Mouse (Mus musculus): ENCODE data around the gene Dido1.

Dido1 gene

DNA sequence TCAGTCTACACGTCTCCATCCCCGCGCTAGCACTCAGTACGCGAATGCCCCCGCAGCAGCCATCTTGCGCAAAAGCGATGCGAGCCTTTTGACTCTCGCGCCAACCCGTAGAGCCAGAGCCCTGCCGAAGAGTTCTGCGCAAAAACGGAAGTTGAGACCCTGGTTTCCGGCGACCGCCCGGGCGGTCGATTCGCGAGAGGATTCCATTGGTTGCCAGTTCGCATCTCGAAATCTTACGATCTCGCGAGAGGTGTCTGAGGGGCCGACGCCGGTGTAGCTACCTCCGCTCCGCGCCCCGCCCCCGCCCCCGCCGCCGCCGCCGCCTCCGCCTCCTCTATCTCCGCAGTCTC, at the start of gene Dido1, which contains the start of gene Gid8:
Dido1 (minus strand) TSS at position 77 of the 350 bp plus-strand sequence.
Gid8 (plus strand) TSS at position 195 of the 350 bp plus-strand sequence.
- peak; percentile 100 for DNase-seq

DNA sequence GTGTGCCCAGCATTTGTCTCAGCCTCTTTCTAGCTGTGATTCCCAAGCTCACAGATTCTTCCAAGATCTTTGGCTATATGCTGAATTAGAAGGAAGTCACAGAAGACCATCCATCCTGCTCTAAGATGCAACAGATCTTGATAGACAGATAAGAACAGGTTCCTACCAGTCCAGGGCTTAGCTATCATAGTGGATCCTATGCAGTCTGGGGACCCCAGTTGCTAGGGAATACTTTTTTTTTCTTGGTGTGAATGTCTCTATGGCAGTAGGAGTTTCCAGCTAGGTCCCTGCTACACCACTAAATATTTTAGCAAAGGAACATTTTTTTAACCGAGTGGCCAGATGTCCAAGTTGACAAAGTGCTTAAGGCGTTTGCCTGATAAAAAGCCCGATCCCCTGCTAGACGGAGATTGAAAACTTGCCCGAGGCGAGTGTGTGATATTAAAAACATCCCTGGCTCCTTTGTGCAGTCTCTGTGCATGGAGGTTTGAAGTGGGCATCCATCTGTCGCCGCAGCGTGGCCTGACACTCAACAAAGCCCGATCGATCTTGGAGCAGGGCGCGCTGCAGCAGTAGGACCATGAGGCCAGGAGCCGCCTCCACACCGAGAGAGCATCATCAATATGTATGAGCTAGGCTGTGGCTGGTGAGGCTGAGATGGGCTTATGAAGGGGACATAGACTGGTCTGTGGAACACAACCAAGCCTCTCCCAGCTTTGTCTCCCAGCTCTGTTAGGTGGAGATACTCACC, 48.9 kb upstream of the Dido1 start:
- DNase-seq, result no peak

DNA sequence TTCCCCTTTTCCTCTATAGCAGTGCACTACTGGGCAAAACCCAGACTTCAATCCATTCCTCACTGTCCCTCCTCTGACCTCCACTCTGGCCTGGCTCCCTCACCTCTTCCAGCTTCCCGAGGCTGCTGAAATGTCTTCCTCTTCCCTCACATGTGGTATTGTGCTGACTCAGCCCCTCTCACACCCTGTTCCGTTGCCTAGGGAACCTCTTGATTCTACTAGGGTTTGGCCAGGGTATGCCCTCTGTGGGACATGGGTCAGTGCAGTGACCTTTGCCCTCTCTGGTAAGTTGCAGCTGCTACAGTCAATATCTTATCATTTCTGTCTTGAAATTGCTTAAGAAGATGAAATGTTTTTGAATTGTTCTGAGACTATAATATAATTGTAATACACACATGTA, 47.0 kb upstream of the Dido1 start:
- no peak for DNase-seq

DNA sequence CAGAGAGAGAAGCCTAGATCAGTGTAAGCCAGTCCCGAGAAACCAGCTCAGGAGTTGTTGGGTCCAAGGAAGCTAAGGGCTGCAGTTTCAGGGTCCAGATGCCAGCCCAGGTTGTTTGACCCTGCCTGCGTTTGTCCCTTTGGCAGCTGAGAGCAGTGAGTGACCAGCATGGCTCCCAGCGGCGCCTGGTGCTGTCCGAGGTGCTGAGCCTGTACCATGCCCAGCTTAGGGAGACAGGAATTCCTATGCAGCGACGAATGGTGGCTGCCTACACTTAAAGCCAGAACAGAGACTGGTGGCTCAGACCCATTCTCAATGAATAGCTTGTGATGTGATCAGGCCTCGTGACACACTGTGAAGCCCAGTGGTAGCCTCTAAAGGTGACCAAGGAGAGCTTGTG, 46.1 kb upstream of the Dido1 start:
- DNase-seq, result no peak

DNA sequence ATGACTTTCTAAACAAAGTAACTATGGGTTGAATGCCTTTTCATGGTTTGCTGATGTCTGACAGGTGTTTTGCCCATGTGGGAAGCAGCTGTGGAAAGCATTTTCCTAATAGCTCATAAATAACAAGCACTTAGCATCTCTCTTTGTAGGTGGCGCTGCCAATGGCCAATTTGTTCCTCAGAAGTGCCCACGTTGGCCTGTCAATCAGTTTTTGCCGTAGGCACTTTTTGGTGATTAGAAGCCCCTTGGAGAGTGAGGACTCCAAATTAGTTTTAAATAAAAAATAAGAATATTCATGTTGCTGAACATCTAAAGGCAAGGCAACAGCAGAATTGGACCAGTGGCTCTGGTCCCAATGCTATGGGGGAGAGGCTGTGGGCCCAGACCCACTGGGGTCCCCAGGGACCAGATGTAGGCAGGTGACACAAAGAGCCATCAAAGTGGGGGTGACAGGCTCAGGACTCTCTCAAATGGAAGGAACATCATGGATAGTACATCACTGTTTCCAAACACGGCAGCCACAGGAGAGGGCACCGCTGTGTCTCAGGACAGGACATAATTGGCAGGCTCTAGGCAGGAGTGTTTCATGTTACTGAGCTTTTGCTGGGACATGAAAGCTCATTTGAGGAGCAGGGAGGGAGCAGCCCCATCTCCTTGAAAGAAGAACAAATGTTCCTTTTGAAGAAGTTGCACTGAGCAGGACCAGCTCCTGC, 45.3 kb upstream of the Dido1 start:
- DNase-seq, result no peak

DNA sequence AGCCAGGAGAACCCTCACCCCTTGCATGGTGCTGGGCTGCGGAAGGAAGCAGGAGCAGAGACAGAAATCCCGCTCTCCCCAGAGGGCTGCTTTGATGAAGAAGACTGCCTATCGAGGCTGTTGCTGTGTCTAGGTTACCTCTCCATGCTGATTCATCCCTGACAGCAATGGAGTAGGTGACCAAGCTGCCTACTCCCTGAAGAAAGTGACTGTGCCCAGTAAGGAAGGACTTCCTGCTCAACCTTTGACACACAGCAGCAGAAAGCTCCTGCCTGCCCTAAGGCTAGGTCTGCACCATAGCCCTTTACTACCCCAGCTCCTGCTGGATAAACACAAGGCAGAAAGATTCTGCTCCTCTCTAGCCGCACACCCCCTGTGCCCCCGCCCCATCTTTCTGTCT, 39.1 kb upstream of the Dido1 start:
- DNase-seq, result no peak

DNA sequence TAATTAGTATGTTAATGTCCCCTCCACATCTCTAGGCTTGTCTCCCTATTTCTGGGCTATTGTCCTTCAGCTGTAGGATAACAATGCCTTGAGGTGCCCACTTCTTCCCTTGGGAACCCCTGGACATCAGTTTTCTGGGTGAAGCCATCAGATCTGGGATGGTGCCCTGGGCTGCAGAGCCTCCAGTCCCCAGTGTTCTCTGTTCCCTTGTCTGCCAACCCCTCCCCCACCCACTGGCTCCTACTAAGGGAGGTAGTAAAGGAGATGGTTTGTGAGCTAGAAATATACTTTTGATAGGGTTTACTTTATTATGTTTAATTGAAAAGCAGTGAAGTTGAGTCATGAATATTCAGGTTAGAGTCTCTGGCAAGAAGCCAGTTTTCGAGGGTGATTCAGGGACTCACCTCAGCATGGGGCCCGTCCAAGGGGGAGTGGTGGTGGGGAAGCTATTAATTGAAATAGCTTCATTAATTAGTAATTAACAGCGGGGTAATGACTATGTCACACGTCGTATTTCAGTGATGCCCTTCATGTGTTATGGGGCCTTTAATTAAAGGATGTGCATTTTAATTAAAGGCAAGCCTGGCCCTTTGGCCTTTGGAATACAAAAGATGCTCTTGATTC, 36.9 kb upstream of the Dido1 start:
- no peak for DNase-seq

DNA sequence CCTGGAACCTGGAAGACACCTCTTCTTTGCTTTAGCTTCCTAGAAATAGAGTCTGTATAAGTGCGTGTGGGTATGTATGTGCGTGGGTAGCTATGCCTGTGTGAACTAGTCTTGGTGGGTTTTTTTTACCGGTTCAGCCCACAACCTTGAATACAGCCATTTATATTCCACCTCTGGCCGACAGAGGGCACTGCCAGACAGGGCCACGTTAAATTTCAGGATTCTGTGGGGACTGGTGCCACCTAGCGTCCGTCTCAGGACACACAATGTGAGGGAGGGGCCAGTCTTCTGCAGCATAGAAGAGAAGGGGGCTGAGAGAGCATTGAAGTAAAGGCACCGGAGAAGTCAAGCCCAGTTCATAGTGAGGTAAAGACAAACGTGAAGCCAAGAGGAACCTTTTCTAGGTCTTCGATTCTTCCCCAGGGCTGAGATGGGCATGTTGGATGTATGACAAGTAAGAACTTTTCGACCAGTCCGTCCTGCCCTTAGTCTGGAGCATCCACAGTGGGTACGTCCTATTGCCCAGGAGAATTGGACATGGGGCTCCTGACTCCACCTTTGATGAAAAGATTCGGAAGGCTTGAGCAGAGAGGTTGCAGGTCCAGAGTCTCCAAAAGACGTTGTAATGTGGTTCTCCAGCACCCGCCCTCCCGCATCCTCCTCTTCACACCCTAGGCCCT, 35.6 kb upstream of the Dido1 start:
- peak; percentile 96 for DNase-seq

DNA sequence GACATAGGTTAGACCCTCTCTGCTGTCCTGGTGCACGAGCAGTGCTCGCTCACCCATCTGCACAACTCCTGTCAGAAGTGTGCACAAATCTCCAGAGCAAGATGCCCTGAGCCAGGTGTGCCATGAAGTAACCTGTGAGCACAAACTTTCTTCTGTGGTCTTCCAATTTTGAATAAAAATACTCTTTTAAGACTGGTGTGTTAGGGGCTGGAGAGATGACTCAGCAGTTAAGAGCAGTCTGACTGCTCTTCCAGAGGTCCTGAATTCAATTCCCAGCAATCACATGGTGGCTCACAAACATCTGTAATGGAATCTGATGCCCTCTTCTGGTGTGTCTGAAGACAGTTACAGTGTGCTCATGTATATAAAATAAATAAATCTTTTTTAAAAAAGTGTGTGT, 33.5 kb upstream of the Dido1 start:
- no peak for DNase-seq

DNA sequence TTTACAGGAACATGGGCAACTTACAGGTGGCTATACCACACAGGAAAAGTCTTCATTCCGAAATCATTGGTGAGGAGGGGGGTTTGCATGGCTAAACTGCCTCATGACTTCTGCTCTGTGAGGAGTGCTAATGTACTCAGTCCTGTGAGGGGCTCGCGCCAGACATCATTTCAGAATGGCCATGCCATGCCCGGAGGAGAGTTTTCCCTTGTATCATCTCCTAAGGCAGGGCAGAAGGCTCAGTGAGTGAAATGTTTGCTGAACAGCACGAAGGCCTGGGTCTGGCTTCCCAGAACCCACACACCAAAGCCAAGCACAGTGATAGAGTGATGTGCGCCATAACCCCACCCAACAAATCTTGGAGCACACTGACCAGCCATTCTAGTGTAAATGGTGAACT, 33.0 kb upstream of the Dido1 start:
- no peak for DNase-seq

DNA sequence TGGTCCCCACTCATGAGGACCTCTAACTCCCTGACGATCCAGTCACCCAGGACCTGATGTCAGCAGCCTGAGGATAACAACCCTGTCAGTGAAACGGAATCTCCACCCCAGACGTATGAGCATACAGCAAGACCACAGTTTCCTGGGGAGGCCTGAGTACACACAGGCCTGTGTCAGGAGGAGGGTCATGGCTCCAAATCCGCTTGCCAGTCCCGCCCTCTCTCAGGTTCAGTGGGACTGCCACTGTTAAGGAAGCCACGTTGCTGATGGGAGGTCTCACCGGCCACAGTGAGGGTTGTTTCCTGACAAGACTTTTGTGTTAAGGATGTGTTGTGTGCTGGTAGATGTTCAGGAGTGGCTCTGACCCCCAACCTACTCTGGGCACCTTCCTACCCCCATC, 31.6 kb upstream of the Dido1 start:
- peak; percentile 69 for DNase-seq

DNA sequence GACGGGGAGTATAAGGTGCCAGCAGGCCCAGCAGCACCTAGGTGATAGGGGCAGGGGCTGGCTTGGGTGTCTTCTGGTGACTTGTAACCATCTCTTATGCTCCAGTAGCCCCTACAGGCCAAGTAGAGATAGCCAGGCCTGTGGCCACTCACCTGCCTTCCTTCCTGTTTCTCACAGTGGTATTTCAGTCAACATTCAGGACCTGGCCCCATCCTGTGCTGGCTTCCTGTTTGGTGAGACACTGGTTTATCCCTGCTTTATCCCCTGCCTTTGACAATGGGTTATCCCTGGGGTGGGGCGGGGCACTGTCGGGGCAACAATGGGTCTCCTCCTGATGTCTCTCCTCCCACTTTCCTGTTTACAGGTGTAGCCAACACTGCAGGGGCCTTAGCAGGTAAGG, 30.6 kb upstream of the Dido1 start:
- no peak for DNase-seq

DNA sequence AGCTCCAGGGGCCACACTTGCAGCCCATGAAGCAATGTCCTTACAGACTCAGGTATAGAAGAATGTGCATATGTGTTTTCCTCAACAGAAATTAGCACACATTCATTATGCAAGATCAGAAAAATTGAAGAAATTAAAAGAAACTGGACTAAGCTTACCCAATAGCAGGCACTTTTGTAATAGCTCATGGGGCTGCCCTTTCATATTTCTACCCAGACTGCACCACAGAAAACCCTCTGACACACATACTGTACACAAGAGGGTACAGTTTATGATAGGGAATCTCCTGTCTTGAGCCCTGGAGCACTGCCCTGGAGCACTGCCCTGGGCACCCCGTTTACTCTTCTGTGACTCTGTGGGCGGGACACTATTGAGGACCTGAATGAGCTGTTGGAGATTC, 28.2 kb upstream of the Dido1 start:
- no peak for DNase-seq

DNA sequence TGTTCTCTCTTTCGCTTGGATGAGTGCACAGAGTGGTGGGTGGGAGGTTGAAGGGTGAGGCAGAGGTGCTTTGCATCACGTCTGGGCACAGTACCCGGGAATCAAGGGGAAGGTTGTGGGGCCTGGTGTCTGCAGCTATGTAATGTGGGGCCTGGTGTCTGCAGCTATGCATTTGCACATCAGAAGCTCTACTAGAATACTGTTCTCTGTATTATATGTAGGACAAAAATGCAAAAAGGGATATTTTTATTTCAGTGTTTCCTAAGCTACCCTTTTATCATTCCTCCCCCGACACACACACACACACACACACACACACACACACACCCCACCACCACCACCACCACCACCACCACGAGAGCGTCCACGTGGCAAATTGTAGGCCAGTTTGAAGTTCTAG, 25.4 kb upstream of the Dido1 start:
- no peak for DNase-seq

DNA sequence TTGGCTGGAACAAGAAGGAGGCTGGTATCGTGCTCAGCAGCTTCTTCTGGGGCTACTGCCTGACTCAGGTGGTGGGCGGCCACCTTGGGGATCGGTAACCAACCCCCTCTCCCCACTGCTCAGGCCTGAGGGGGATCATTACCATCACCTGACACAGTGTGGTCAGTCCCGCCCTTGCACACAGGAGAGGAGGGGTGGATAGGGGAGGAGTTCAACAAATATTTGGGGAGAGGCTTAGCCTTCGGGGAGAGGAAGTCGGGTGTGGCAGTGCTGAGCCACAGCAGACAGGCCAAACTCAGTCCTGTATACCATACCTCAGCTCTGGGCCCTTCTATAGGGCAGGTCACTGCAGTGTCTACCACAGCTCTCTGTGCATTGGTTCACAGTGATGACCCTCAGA, 22.2 kb upstream of the Dido1 start:
- peak; percentile 82 for DNase-seq

DNA sequence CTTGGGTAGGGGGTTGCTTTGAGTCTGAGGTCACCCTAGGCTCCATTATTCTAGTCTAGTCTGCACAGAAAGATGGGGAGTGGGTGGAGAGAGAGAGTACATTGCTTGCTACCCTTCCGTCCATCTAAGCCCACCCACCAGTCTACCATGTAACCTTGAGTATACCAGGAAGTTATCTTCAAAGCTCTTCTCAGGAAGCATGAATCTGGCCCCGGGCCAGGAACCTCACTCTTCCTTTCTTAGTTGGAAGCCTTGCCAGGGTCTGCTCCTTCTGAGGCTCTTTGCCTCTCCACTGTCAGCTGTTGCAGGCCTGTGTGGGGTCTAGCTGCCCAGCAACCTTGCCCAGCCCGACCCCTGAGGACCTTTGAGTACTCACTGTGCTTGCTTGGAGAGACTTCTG, 21.2 kb upstream of the Dido1 start:
- peak; percentile 83 for DNase-seq

DNA sequence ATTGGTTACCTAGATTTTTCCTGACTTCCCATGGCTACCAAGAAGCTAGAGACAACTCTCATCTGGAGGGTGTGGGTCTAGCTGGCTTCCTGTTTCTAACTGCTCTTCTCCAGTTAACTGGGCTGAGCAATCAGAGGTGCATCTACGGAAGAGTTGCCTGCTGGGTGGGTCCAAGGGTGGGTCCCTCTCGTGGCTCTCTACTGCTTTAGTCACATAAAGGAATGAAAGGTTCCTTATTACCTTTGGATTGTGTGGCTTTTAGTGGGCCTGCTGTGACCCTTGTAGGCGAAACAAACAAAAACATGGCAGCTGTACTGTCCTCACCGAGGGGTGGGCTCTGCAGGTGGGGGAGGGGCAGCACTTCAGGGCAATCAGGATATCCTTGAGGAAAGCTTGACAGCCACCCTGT, 17.8 kb upstream of the Dido1 start:
- DNase-seq, result peak; percentile 82

DNA sequence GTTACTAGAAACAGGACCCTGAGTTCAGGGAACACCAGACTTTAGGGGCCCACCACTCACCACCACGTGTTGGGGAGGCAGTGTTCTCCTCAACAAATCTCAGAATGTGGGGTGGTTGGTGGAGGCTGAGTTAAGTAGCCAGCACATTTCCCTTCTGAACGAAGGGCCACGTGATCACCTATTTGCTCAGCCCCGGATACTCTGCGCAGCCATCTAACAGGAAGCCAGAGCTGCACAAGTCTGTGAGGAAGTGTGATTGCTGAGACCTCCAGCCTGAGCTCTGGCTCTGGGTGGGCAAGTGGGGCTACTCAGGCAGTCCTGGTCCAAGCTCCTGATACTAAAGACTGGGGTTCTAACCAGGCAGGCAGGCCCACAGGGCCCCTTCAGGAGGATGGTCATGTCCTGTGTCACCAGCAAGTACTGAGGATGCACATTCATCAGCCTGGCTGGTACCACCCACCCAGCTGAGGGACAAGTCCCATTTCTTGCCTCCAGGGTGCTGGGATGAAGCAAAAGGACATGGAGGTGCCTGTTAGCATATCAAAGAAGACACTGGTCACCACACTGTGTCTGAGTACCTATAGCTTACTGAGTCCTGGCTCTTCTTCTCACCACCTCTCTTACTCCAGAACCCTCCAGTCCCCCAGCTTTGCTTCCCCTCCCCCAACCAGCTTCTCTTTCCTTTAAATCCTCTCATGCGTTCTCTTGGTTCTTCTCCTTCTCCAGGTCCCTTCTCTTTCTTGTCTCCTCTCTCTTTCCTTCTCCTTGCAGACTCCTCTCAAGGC, 17.1 kb upstream of the Dido1 start:
- peak; percentile 97 for DNase-seq

DNA sequence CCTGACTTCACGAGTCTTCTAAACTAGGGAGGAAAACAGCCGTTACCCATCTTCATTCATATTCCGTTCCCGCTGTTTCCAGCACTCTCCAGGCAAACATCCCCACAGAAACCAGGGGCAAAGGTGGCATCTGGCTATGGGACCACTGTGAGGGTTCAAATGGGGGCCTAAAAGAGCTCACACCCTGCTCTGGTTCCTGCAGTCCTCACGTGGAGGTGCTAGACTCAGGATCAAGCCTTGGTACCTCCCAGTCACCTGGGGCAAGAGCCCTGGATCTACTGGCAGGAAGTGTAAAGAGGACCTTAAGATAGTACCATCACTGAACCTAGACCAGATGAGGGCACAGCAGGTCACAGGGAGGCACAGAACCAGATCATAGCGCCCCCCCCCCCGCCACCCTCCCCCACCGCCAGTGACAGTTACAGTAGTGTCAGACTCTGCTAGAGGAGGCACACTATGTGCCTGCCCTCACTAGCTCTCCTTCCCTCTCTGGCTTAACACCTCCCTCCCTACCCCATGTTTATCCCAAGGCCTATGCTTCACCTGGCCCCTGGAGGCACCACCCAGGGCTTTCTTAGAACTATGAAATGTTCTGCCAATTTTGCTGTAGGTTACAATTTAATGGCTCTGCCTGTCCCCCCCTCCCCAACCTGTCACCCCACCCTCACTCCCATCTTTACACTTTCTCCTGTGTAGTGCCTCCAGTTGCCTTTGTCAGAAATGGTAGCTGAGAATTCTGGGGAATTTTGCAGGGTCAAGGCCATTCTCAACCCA, 16.2 kb upstream of the Dido1 start:
- peak; percentile 82 for DNase-seq

DNA sequence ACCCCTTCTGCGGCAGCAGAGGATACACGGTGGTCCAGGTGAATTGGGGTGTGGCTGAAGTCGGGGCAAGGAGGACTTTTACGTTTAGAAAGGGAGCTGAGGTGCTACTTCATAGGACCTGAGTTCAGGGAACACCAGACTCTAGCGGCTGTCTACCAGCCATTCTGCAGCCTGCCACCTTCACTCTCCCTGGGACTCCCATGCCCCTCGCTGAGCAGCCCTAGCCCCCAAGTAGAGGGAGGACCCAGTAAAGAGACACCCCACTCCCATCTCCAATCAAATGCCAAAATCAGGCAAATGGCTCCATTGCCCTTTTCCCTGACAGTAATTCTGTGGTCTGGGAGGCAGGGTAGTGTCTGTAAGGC, 15.6 kb upstream of the Dido1 start:
- no peak for DNase-seq

DNA sequence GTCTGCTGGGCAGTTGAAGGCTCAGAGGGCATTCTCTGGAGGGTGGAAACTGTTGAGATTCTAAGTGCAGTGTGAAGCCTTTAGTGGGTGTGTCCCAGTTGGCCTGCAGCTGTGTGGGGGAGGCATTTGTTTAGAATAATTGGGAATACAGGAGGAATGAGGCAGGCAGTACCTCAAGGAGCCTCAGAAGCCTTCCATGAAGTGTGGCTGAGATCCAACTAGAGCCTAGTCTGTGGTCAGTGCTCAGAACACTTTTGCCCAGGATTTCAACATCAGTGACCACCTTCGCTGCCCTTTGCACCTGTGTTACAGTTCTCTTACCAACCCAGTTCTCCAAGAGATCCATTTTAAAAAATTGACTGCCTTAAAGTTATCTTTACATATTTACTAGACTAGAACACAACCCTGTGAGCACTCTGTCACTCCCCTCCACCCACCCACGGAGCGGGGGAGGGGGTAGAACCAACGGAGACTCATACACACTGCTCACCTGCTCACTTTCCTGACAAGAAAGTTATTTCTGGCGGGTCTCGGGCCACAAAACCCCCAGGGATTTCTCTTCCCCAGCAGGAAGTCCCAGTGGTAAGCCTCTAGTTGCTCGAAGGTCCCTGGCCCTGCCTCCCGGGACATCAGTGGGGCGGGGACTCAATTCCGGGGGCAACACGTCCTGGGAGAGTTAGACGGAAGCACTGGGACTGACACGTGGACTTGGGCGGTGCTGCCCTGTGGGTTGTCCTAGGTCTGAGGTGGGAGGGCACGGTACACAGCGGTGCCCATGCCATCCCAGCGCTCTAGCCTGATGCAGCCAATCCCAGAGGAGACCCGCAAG, 15.0 kb upstream of the Dido1 start, which contains the start of gene Slc17a9:
Slc17a9 (plus strand) TSS at position 679 of the 829 bp plus-strand sequence.
- peak; percentile 99 for DNase-seq

Measured in heart, adult 11 months (tissue).